Mouse (Mus musculus) 416B (cell line): ENCODE measurements around the gene Cep83.

ENCODE experiments used
- DNase-seq: peaks from one replicate; pipeline ENCODE4 v3.0.0; 2011; ENCODE audit warnings: low read depth

The Cep83 gene

DNA sequence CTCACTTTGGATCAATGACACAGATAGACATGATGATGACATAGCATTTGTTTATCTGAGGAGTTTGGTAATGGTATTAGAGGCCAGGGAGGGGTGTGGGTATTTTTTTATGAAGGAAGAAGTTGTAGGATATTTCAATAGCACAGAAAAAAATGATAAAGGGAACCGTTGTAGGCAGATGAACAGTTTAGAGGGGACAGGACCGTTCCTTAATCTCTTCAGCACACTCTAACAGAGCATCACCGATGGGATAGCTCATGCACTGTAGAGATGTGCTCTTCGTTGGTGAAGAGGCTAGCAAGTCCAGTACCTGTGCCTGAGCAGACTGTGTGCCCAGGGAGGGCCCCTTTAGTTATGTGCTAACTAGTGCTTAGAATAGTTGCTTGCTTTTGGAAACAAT, 90.9 kb downstream of the Cep83 start:
- no peak for DNase-seq

DNA sequence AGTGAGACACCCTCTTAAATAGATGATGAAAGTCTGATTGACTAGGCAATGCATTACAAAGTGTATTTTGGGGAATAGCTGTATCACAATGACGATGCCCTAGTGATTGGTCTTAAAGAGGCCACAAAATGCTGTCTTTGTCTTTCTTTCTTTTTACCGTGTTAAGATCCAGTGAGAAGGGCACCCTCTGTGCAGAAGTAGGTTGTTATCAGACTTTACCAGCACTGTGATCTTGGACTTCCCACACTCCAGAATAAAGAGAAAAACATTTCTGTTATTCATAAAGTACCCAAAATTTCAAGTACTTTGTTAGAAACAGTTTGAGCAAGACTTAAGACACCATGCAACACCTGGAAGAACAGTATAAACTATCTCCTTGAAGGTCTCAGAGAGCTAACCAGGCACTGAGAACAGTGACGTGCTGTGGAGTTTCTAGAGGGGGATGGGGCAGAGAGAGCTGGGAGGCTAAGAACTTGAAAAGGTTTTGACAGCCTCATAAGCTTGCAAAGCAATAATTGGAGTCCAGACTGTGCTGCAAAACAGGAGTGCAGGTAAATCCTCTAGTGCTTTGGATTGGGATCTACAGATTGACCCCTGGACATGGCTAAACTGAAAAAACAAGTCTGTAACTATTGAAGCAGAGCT, 92.3 kb downstream of the Cep83 start:
- no peak for DNase-seq

DNA sequence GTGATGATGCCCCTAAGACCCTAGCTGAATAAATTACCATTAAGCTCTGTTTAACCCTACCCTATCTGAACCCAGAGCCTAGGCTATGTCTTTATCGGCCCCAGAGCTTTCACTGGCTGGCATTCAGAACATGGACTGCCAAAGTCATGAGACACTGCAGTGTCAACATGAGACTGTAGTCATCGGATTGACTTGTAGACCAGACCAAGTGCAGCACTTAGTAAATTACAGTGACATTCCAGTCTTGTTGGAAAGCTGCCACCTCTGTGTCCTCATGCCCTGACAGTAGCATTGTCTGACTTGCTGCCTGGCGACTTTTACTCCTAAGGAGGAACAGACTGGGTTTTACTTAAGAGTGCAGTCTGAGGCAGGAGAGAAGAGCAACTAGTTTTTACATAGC, 100.8 kb downstream of the Cep83 start:
- DNase-seq, result no peak

GRCm38 (mm10) chr10:94793914-94794313, 105.5 kb downstream of the Cep83 start:
- peak; percentile 32 for DNase-seq

GRCm38 (mm10) chr10:94794666-94795244, 106.3 kb downstream of the Cep83 start:
- no peak for DNase-seq

- DNase-seq, result no peak
Observed at GRCm38 (mm10) chr10:94798128-94798527, 109.7 kb downstream of the Cep83 start.

DNA sequence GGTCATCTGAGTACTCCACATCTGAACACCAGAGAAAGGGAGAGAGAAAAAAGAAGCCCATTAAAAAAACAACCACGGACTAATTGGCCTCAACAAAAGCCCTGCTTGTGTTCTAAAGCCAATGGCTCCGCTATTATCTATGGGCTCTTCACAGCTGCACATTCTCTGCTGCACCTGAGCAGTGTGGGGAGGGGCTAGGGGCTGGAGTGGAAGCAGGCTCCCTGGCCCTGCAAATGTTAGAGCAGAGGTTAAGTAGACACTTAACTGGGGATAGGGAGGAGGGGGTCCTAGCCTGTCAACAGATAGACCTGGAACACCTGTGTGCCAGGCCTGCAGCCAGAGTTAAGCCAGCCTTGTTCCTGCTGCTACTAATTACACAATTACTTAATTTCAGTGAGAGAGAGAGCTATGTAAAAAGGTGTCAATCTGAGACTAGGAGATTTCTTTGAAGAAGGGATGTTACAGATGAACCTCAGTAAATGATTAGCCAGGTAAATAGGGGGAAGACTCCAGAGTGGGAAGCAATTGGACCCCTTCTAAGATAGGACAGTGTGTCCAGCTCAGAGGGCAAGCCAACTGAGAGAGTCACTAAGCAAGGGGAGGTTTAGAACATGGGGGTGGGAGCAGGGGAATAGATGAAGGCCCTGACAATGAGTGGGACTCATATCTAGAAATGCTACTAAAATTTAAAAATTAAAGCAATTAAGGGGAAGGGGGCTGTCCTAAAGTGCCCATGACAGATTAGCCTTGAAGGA, 111.2 kb downstream of the Cep83 start:
- DNase-seq, result no peak

DNA sequence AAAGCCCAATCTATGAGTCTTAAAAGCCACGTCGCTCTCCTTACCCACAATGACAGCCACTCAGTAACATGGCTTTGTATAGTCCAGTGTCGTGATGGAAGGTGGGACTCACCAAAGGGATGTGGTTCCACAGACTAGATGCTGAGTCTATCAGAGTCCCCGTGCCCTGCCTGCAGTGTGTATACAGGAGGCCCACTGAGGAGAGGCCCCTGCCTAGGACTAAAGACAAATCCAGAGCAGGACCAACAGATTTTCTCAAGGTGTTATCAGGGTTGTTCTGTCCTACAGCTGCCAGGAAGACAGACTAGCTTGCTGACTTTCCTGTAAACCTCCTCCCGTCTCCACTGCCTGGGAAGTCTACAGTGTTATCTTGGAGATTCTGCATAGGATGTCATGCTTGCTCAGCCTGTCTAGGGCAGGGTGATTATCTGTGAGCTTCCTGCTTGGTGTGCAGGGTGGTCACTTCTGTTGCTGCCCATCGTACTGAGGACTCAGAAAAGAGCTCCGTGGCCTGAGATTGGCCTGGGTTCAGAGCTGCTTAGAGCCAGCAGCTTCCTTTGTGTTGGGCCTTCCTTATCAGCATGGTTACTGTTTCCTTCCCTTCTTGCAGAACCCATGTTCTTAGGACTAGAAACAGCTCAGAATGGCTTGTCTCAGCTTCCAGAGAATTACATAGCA, 112.4 kb downstream of the Cep83 start:
- DNase-seq, result peak; percentile 91

DNA sequence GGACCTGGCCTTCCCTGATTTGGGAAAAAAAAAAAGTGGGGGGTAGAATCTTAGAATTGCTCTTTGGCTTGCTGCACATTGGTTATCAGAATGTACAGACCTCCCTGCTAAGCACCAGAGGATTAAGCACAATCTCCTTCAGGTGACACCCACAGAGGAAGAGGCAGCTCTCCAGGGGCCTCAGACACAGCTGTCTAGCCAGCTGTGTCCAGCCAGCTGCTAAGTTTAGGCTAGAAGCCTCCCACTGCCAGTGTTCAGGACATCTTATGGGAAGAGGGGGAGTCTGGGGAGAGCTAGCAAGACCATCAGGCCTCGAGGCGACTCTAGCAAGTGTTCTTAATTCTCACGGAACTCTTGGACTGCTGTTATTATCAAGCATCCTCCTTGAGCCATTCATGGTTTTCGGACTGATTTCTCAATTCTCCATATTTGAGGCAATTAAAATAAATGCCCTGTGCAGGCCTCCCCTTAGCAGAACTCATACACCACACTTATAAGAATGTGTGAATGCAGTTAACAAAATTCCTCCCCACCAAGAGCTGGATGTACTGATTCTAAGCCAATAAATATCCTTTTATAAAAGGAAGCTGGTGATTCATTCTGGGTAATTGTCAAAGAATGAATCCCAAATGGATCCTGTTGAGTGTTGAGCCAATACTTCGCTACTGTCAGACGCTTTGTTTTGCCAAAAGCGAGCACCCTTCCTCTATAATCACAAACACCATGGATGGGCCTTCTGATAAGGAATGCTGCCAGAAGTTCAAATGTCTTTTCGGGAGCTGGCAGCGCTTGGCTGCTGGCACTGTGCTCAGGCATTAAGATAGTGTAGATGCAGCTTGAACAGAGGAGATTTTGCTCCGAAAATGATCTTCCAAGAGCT, 115.8 kb downstream of the Cep83 start:
- no peak for DNase-seq

- DNase-seq, result no peak
Observed at GRCm38 (mm10) chr10:94804909-94805220, 116.4 kb downstream of the Cep83 start.

DNA sequence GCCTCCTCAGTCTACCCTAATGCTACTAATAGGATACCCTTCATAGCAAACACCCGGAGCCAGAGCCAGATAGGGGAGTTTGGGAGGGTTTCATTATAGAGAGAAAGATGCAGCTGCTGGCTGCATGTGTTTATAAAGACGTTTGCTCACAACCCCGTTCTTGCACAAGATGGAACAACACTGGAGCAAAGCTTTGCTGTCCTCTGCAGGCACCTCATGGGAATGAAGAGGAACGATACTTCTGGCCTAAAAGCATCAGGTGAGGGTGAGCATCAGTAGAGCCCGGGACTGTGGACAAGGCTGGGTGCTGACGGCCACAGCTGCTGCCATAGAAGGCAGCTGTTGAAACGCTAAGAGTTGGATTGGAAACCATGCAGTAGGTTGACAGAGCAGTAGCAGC, 118.9 kb downstream of the Cep83 start:
- no peak for DNase-seq

- no peak for DNase-seq
Observed at GRCm38 (mm10) chr10:94808275-94808674, 119.8 kb downstream of the Cep83 start.

- peak; percentile 9 for DNase-seq
Observed at GRCm38 (mm10) chr10:94809946-94810472, 121.6 kb downstream of the Cep83 start.

DNA sequence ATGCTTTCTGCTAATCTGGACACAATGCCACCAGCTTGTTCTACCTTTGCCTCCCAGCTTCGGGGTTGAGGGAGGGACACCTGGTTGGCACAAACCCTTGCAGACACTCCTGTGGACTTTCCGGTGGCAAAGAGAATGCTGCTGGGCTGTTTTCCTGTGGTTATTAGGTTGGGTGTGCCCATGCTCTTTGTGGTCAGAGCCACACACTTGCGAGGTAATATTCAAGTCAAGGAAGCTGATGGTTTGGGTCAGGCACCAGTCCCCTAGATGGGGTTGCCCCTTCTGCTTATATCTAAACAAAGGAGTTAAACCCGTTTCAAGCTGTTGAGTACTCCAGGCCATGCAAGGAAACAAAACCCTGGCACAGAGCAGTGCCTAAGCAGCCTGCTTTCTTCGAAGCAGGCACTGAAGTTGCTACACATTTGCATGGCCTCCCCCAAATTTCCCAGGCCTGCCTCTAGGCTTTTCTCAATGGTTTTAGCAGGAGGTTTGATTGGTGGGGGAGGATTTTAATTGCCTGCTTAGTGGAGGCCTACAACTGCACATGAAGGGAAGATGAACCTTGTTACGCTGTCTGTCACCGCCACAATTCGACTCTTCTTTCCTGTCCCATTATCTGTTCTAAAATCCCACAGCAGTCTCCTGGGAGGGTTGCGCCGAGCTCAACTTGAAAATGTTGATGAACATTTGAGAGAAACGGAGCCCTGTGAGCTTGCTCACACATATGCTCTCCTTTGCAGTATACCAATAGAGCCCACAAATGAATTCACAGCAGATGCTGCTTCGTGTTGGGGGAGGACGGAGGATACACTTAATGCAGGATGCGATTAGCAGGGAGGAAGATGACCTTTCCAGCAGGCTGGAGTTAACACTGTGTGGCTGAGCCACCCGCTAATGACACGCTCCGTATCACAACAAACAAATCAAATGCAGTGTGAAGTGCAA, 123.7 kb downstream of the Cep83 start:
- DNase-seq, result peak; percentile 62

DNA sequence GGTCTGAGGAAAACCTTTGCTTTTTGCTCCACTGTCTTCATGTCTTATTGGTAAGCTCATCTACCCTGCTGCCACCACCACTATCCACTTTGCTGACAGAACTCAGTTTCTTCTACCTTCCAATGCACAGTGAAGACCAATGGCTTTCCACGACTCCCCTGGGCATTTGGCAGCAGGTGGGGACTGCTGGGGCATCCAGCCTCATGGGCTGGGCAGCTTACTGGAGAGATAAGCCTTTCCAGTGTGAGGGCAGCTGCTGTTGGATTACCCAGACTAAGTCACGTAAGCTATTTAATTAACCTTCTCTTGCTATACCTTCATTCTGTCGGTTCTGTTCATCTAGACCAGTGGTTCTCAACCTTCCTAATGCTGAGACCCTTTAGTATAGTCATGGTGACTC, 129.7 kb downstream of the Cep83 start:
- DNase-seq, result no peak

DNA sequence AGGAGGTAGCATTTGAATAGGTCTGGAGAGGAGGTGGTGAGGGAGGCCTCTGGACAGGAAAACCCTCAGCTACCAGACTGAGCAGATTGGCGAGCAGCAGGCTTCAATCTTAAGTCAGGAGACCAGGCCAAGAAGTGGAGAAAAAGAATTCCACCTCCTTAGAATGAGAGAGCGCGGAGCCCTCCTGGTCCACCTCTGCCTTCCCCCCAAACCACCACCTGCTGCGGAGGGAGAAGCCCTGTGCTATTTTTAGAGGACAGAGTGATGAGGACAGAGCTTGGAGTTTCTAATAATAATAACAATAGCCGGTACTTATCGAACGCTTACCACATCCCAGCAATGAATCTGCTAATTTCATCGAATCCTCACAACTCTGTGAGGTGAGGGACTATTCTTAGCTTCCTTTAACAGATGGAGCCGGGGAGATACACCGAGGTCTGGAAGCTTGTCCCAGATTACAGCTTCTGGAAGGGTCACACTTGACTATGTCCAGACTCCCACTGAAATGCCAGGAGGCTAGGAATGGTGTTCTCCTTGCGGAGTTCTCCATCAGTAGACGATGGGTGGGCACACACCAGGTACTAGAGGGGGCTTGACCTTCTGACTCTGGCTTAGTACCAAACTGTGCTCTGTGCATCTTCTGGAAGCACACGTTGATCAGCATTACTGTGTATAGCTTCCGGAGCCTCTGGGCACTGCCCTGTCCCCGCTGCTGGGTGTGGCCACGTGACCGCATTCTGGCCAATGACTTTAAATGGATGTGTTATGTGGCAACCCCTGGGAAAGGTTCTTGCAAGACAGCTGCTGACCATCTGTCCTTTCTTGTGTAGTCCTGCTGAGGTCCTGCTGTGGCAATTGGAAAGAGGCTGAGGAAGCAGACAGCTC, 130.6 kb downstream of the Cep83 start:
- no peak for DNase-seq

DNA sequence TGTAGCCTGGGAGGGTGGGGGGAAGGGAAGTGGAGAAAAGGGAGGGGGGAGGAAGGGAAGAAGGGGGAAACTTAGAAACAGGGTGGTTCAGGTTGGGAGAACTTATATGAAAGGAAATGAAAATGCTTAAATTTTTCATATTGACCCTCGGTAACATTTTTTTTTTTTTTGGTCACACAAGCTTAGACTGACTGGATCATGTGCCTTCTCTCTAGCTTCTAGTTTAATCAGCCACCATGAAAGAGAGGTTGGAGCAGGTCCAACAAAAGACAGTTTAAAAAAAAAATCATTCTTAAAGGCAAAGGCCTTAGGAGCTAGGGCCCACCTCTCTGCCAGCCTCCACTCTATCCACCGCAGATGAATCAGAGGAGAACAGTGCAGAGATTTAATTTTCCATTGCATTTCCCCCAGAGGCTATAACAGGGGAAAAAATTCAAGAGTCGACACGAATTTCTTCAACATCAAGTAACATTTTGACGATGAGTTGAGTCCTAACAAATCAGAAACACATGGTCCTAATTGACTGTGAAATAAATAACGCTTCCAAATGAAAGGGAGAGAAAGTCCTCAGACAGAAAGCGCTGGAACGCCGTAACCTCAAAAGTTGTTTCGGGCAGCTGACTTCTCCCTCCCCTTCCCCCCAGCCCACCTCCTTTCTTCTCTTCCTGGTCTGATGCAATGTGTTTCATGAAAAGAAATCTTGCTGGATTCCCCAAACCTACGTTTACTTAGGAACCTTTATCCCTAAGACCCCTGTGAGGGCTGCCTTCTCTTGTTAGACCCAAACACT, 135.7 kb downstream of the Cep83 start:
- DNase-seq, result no peak

- no peak for DNase-seq
Observed at GRCm38 (mm10) chr10:94825951-94826350, 137.5 kb downstream of the Cep83 start.

- DNase-seq, result no peak
Observed at GRCm38 (mm10) chr10:94826436-94826835, 138.0 kb downstream of the Cep83 start.
